Mouse (Mus musculus) olfactory bulb, adult 2 months (tissue): ENCODE measurements at regions not wholly inside any gene's neighbourhood (a gene's known extent, or its start where the extent isn't known, plus 50 kb on each side); places are given as distances from the start of the nearest gene placed in this dataset.

Experiments used
- CTCF ChIP-seq: fragments of 200-500 bp; IDR thresholded peaks from 2 replicates; pipeline ENCODE4 v1.5.1; 2012; ENCODE audit warnings: low read depth, mild to moderate bottlenecking, low read length, moderate library complexity; ENCODE audit not compliant: insufficient read depth
- POLR2A ChIP-seq: fragments of 200-500 bp; IDR thresholded peaks from 2 replicates; pipeline ENCODE4 v1.6.1; 2012; ENCODE audit warnings: mild to moderate bottlenecking, low read depth, low read length, moderate library complexity; ENCODE audit not compliant: insufficient read depth

DNA sequence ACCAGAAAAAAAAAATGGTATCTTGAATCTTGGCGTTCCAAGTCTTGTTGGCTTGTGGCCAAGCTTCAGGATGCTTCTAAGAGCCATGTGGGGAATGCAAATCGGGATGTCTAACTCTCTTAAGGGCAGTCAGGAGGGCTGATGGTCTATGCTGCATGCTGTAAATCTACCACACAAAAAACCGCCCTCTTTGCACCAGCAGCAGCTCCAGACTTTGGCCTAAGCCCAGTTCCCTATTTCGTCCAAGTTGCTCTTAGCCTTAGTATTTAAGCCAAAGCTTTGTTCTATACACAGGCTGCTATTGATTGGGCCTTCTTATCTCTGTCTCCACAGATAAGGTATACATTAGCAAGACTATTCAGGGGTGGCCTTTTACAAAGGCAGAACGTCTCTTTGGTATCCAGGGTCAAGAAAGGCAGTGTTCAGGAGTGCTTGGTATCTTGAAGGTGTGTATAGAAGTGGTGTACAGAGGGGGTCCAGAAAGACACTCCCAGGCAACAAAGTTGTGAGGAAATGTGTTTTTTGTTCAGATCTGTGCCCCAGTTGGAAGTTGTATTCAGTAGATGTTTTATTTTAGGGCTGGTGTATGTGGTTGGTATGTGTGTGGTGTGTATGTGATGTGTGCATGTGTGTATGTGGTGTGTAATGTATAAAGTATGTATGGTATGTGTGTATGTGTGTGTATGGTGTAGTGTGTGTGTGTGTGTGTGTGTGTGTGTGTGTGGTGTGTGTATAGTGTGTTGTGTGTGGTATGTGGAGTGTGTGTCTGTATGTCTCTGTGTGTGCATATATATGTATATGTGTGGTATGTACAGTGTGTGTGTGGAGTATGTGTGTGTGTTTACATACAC lies 146.9 kb upstream of the Pik3r1 start:
- TF ChIP-seq CTCF (no peak), POLR2A (no peak)
